Mouse (Mus musculus): ENCODE data around the gene Stk25.

The Stk25 gene

GRCm38 (mm10) chr1:93668791-93669548 lies 10.5 kb upstream of the Stk25 start:
- CTCF ChIA-PET = no interaction called here

GRCm38 (mm10) chr1:93667760-93668400 lies 9.4 kb upstream of the Stk25 start:
- CTCF ChIA-PET = no interaction called here

- CTCF ChIA-PET = no interaction called here
Observed at GRCm38 (mm10) chr1:93657025-93657360, 1.5 kb downstream of the Stk25 start.

GRCm38 (mm10) chr1:93656325-93657024 lies 2.0 kb downstream of the Stk25 start:
- CTCF ChIA-PET = no interaction called here

- CTCF ChIA-PET = no interaction called here
Observed at GRCm38 (mm10) chr1:93654798-93655197, 3.7 kb downstream of the Stk25 start.

GRCm38 (mm10) chr1:93654275-93654674 lies 4.2 kb downstream of the Stk25 start:
- CTCF ChIA-PET = no interaction called here

- CTCF ChIA-PET = no interaction called here
Observed at GRCm38 (mm10) chr1:93649604-93650172, 8.8 kb downstream of the Stk25 start.

- CTCF ChIA-PET = no interaction called here
Observed at GRCm38 (mm10) chr1:93642692-93643091, 15.8 kb downstream of the Stk25 start.

GRCm38 (mm10) chr1:93641978-93642377 lies 16.5 kb downstream of the Stk25 start:
- CTCF ChIA-PET = no interaction called here

GRCm38 (mm10) chr1:93636211-93636897 lies 22.1 kb downstream of the Stk25 start:
- CTCF ChIA-PET = no interaction called here

GRCm38 (mm10) chr1:93635580-93636192 lies 22.8 kb downstream of the Stk25 start:
- CTCF ChIA-PET = no interaction called here

- CTCF ChIA-PET = no interaction called here
Observed at GRCm38 (mm10) chr1:93635091-93635579, 23.3 kb downstream of the Stk25 start.

GRCm38 (mm10) chr1:93634481-93634891 lies 24.0 kb downstream of the Stk25 start:
- CTCF ChIA-PET = no interaction called here

- CTCF ChIA-PET = no interaction called here
Observed at GRCm38 (mm10) chr1:93632723-93633122, 25.7 kb downstream of the Stk25 start.

GRCm38 (mm10) chr1:93630796-93631195 lies 27.7 kb downstream of the Stk25 start:
- CTCF ChIA-PET = no interaction called here

GRCm38 (mm10) chr1:93624502-93624901 lies 34.0 kb downstream of the Stk25 start:
- CTCF ChIA-PET = no interaction called here

GRCm38 (mm10) chr1:93618948-93619347 lies 39.5 kb downstream of the Stk25 start:
- CTCF ChIA-PET = no interaction called here

GRCm38 (mm10) chr1:93618059-93618748 lies 40.3 kb downstream of the Stk25 start:
- CTCF ChIA-PET = no interaction called here

GRCm38 (mm10) chr1:93609762-93610161 lies 48.7 kb downstream of the Stk25 start:
- CTCF ChIA-PET = no interaction called here

GRCm38 (mm10) chr1:93608696-93609245 lies 49.7 kb downstream of the Stk25 start:
- CTCF ChIA-PET = no interaction called here

Measured in spleen, embryonic (tissue).